Mouse (Mus musculus) lung, embryonic 16.5 days (tissue): ENCODE results near the gene Eif5a. TPM values are rescaled to one million over a fixed set of nuclear protein-coding genes. Genes with fewer than 3 reads are reported as not detected.

Source experiments
- ATAC-seq: fragments of 200-750 bp; cut with Nextera tagmentation; 2 replicates; pipeline ENCODE4 v1.8.0; 2017; ENCODE audit warnings: low read depth, mild to moderate bottlenecking, moderate library complexity
- H3K27ac ChIP-seq: fragments of 300-500 bp; sonication (generic); 2 replicates; pipeline ENCODE4 v1.5.1; 2014; ENCODE audit warnings: mild to moderate bottlenecking, control low read depth, low read length
- H3K27me3 ChIP-seq: fragments of 300-500 bp; sonication (generic); 2 replicates; pipeline ENCODE4 v1.6.1; 2014; ENCODE audit warnings: low read depth, low read length, mixed read lengths; ENCODE audit not compliant: control insufficient read depth, insufficient read depth
- H3K36me3 ChIP-seq: fragments of 300-500 bp; sonication (generic); 2 replicates; pipeline ENCODE4 v1.6.1; 2014; ENCODE audit warnings: low read length; ENCODE audit not compliant: control insufficient read depth, insufficient read depth
- H3K4me1 ChIP-seq: fragments of 300-500 bp; sonication (generic); replicated peaks from 2 replicates; pipeline ENCODE4 v1.6.1; 2014; ENCODE audit warnings: low read length, mixed read lengths; ENCODE audit not compliant: control insufficient read depth, insufficient read depth
- H3K4me2 ChIP-seq: fragments of 300-500 bp; sonication (generic); 2 replicates; pipeline ENCODE4 v1.6.1; 2014; ENCODE audit warnings: low read depth, low read length, control low read depth
- H3K4me3 ChIP-seq: fragments of 300-500 bp; sonication (generic); 2 replicates; pipeline ENCODE4 v1.5.1; 2014; ENCODE audit warnings: mild to moderate bottlenecking, low read length, control low read depth
- H3K9ac ChIP-seq: fragments of 300-500 bp; sonication (generic); 2 replicates; pipeline ENCODE4 v1.6.1; 2014; ENCODE audit warnings: low read length, control low read depth
- H3K9me3 ChIP-seq: fragments of 300-500 bp; sonication (generic); 2 replicates; pipeline ENCODE4 v1.6.1; 2016; ENCODE audit warnings: low read length; ENCODE audit not compliant: control insufficient read depth
- WGBS: fragments of 180-500 bp; shearing (Covaris S2); extraction: QIAGEN DNeasy Blood & Tissue Kit; methylation state at CpG from one replicate; pipeline ENCODE4 v1.1.7; 2014; 5-methylcytosine and 5-hydroxymethylcytosine counted together
- polyA plus RNA-seq: library from polyadenylated mRNA; unstranded; fragments of >200 nt; fragmentation: Nextera tagmentation; extraction: Ambion mirVana; gene quantifications from 2 replicates; pipeline ENCODE4 v1.2.1, GENCODE M21; 2015

Gene Eif5a
- polyA plus RNA-seq, 1 experiment from 2014 or later, result 1,410 TPM

DNA sequence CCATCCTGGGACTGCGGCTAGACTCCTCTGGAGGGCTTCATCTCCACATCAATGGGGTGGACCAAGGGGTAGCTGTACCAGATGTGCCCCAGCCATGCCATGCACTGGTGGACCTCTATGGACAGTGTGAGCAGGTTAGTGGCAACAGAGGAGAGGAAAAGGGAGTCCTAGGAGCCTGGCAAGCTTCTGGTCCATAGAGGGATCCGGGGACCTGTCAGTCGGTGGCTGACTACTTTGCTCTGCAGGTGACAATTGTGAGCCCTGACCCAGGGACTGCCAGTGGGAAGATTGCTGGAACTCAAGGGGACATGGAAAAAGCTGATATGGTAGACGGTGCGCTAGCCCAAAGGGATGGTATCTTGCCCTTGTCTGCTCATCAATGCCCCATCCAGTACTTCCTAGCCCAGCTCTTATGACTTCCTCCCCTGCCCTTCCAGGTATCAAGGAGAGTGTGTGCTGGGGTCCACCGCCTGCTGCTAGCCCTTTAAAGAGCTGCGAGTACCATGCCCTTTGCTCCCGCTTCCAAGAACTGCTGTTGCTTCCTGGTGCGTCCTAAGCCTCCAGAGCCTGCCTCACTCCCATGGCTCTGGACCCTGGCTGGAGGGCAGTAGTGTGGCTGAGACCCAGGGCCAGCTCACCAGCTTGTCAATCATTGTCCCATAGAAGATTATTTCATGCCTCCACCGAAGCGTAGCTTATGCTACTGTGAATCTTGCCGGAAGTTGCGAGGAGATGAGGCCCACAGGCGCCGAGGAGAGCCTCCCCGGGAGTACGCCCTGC is 10.8 kb downstream of the Eif5a start:
- Histone ChIP-seq H3K9ac (no peak overlapping the region), H3K27me3 (no peaks in the 10 kb centered on the region), H3K27ac (no peak overlapping the region), H3K9me3 (no peaks in the 10 kb centered on the region), H3K4me2 (no peak overlapping the region), H3K4me3 (no peak overlapping the region), H3K4me1 (peaks cover 21% of the 10 kb centered on the region), H3K36me3 (peaks cover 75% of the 10 kb centered on the region)
- 91% methylated on average over 17 of the region's 17 CpGs for WGBS
- ATAC-seq, result no peak

DNA sequence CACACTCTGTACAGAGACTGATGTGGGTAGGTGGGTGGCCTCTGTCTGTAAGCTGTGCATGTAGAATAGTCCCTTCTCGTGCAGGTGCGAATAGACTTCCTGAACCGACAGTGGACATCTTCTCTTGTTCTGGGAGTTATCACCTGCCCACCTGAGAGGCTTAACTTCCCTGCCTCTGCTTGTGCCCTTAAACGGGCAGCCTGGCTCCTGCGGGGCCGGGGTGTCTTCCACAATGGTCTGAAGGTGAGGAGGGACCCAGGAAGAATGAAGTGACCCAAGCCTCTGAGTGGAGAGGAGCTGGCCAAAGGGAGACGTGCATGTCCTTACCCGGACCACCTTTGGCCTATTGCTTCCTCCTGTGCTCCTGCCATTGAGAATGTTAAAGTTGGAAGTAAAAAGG is 11.6 kb downstream of the Eif5a start:
- H3K27ac ChIP-seq, result no peak overlapping the region
- no peak for ATAC-seq
- 88% methylated on average over 8 of the region's 8 CpGs for WGBS
- no peaks in the 10 kb centered on the region for H3K27me3 ChIP-seq
- no peaks in the 10 kb centered on the region for H3K9me3 ChIP-seq
- H3K4me3 ChIP-seq, result no peak overlapping the region
- peaks cover 74% of the 10 kb centered on the region for H3K36me3 ChIP-seq
- H3K4me2 ChIP-seq, result no peak overlapping the region
- H3K9ac ChIP-seq, result no peak overlapping the region
- peaks cover 15% of the 10 kb centered on the region for H3K4me1 ChIP-seq

DNA sequence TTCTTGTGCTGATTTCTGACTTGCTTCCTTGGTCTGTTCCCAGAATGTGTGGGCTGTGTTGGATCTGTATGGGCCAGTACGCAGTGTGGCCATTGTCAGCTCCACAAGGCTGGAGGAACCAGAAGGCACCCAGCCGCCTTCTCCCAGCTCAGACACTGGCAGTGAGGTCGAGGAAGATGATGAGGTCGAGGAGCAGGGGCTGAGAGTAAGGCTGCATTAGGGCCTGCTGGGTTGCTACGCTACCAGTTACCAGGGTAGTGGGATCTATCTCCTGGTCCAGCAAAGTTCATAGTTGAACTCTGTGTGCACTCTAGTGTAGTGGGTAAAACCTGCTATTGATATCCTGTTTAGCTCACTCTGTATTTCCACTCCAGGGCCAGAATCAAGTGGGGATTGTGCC is 12.6 kb downstream of the Eif5a start:
- H3K4me2 ChIP-seq, result no peak overlapping the region
- H3K9me3 ChIP-seq, result no peaks in the 10 kb centered on the region
- WGBS, result 93% methylated on average over 5 of the region's 5 CpGs
- H3K27me3 ChIP-seq, result no peaks in the 10 kb centered on the region
- peaks cover 7% of the 10 kb centered on the region for H3K4me1 ChIP-seq
- H3K27ac ChIP-seq, result no peak overlapping the region
- ATAC-seq, result no peak
- no peak overlapping the region for H3K4me3 ChIP-seq
- peaks cover 74% of the 10 kb centered on the region for H3K36me3 ChIP-seq
- no peak overlapping the region for H3K9ac ChIP-seq

DNA sequence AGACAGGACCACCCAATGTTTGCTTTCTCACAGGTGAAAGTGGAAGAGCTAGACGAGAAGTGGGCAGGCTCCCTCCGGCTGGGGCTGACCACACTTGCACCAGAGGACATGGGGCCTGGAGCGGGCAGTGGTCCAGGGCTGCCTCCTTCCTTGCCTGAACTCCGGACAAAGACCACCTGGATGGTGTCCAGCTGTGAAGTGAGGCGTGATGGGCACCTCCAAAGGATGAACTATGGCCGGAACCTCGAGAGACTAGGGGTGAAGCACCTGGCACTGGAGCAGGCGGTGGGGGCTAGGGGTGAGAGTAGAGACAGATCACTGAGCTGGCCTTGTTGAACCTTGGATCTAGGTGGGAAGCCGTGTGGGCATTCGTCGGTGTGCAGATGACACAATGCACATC is 13.1 kb downstream of the Eif5a start:
- WGBS, result 88% methylated on average over 11 of the region's 11 CpGs

DNA sequence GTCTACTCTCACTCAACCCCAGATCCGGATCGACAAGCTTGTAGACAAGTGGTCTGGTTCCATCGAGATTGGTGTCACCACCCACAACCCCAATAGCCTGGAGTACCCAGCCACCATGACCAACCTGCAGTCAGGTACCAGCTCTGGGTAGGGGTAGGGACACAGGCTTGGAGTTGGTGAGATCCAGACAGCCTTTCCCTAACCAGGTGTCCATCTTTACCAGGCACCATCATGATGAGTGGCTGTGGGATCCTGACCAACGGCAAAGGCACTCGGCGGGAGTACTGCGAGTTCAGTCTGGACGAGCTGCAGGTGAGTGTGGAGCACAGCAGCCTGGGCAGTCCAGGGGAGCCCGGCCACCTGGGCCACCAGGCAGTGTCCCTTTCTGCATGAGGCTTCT is 17.4 kb downstream of the Eif5a start:
- no peak overlapping the region for H3K9ac ChIP-seq
- no peaks in the 10 kb centered on the region for H3K9me3 ChIP-seq
- no peak overlapping the region for H3K27ac ChIP-seq
- H3K4me2 ChIP-seq, result no peak overlapping the region
- H3K4me1 ChIP-seq, result peaks cover 17% of the 10 kb centered on the region
- no peak overlapping the region for H3K4me3 ChIP-seq
- no peaks in the 10 kb centered on the region for H3K27me3 ChIP-seq
- 87% methylated on average over 9 of the region's 9 CpGs for WGBS
- no peak for ATAC-seq
- peaks cover 47% of the 10 kb centered on the region for H3K36me3 ChIP-seq

More for the DNA sequence above, 13.1 kb downstream of the Eif5a start:
- ATAC-seq, result no peak
- H3K36me3 ChIP-seq, result peaks cover 78% of the 10 kb centered on the region
- H3K4me3 ChIP-seq, result no peak overlapping the region
- H3K27me3 ChIP-seq, result no peaks in the 10 kb centered on the region
- no peak overlapping the region for H3K9ac ChIP-seq
- no peaks in the 10 kb centered on the region for H3K9me3 ChIP-seq
- H3K4me1 ChIP-seq, result peaks cover 7% of the 10 kb centered on the region
- H3K27ac ChIP-seq, result no peak overlapping the region
- no peak overlapping the region for H3K4me2 ChIP-seq

DNA sequence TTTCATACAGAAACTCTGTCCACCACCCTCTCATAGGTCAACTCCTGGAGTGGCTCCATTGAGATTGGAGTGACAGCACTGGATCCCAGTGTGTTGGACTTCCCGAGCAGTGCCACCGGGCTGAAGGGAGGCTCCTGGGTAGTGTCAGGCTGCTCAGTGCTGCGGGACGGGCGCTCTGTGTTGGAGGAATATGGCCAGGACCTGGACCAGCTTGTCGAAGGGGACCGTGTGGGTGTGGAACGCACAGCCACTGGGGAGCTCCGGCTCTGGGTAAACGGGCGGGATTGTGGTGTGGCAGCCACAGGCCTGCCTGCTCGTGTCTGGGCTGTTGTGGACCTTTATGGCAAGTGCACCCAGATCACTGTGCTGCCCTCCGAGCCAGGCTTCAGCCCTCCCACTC is 18.8 kb downstream of the Eif5a start:
- no peak overlapping the region for H3K27ac ChIP-seq
- H3K36me3 ChIP-seq, result peaks cover 35% of the 10 kb centered on the region
- H3K9me3 ChIP-seq, result no peaks in the 10 kb centered on the region
- peak overlapping the region; percentile 99 for H3K4me2 ChIP-seq
- ATAC-seq, result no peak
- H3K9ac ChIP-seq, result peak overlapping the region; percentile 90
- H3K4me3 ChIP-seq, result peak overlapping the region; percentile 81
- H3K4me1 ChIP-seq, result peaks cover 19% of the 10 kb centered on the region
- no peaks in the 10 kb centered on the region for H3K27me3 ChIP-seq
- 78% methylated on average over 9 of the region's 13 CpGs for WGBS

DNA sequence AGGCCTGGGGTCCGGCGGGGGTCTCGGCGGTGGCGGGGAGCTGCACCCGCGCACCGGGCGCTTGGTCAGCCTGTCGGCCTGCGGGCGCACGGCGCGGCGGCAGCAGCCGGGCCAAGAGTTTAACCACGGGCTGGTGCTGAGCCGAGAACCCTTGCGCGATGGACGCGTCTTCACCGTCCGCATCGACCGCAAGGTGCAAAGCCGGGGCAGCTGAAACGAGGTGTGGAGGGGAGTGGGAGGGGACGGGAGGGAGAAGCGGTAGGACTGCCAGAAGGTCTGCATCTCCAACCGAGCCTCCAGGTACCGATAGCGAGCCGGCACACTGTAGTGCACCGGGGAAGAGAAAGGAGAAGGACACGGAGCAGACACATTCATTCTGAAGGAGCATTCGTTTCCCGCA is 19.8 kb downstream of the Eif5a start:
- ATAC-seq, result peak; percentile 0; the same call in 1 of the 2 replicates
- peaks cover 25% of the 10 kb centered on the region for H3K36me3 ChIP-seq
- peak overlapping the region; percentile 90 for H3K9ac ChIP-seq
- peak overlapping the region; percentile 99 for H3K27ac ChIP-seq
- peak overlapping the region; percentile 81 for H3K4me3 ChIP-seq
- peak overlapping the region; percentile 99 for H3K4me2 ChIP-seq
- WGBS, result under 1% methylated on average over 34 of the region's 39 CpGs
- H3K4me1 ChIP-seq, result peaks cover 19% of the 10 kb centered on the region
- no peaks in the 10 kb centered on the region for H3K9me3 ChIP-seq
- no peaks in the 10 kb centered on the region for H3K27me3 ChIP-seq

DNA sequence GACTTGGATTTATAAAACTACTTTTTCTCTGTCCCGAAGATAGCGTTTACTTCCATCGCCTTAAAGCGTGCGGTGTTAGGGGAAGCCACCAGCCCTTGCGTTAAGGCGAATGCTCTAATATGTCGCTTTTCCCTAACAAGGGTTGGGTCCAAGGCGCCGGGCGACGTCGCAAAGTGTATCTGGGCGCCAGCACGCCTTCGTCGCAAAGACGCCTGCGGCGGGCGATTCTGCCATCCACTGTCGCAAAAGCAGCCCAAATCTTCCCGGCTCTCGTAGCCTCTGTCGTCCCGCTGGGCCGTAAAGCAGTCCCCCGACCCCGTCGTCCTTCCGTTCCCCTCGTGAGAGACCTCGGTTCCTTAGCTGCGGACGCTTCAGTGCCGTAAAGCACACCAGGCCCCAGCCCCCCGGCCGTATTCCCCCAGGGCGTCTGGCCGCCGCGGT is 20.3 kb downstream of the Eif5a start:
- Histone ChIP-seq H3K4me3 (peak overlapping the region; percentile 81), H3K9ac (peak overlapping the region; percentile 90), H3K27me3 (no peaks in the 10 kb centered on the region), H3K27ac (peak overlapping the region; percentile 99), H3K4me1 (peaks cover 19% of the 10 kb centered on the region), H3K4me2 (peak overlapping the region; percentile 99), H3K36me3 (peaks cover 20% of the 10 kb centered on the region), H3K9me3 (no peaks in the 10 kb centered on the region)
- whole genome bisulfite sequencing, result under 1% methylated on average over 42 of the region's 42 CpGs
- ATAC-seq, result peak; percentile 89

DNA sequence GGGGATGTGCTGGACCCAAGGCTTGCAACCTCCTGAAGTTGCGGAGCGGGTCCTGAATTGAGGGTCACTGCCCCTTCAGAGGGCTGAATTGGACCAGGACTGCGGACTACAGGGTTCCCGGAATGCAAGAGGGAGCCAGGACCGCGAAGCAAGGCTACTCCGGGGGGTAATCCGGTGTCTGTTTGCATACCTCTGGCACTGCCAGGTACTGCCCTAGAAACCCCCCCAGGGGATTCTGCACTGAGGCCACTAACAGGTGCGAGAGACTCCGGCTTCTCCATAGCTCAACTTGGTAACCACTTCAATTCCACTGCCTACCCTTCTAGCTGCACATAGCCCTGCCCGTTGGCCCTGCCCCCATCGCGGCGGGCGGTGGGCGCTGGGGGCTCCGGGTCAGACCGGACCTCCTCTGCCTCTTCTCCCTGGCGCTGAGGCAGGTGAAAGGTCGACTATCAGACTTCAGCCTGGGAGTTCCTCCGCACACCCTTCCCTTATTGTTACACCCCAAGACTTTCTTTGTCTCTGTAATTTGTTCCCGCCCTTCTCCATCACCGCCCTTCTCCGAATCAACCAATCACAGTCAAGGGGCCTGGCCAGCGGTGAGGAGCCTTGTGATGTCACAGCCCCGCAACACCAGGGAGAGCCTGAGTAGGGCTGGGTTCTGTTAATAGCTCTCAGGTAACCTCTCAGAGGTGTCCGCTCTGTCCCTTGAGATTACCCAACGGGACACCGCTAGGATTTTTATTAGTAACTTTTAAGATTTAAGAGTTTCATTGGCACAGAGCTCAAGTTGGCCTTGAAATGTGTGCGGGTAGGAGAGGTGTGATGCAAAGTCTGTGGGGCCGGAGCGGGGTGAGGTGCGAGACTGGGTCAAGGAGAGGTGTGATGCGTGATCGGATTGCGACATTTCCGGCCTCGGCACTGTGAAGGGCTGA is 21.0 kb downstream of the Eif5a start, which contains the start of the genes 2810408A11Rik and Neurl4:
TSS of gene 2810408A11Rik (minus strand) at position 517 of the 935 bp plus-strand sequence.
TSS of gene Neurl4 (plus strand) at position 602 of the 935 bp plus-strand sequence.
- peaks cover 13% of the 10 kb centered on the region for H3K36me3 ChIP-seq
- H3K9me3 ChIP-seq, result no peaks in the 10 kb centered on the region
- WGBS, result 0% methylated on average over 38 of the region's 38 CpGs
- ATAC-seq, result peak; percentile 95
- H3K4me2 ChIP-seq, result peak within 1 kb of the TSS; percentile 99
- peak within 1 kb of the TSS; percentile 99 for H3K27ac ChIP-seq
- H3K4me1 ChIP-seq, result peaks cover 19% of the 10 kb centered on the region
- H3K9ac ChIP-seq, result peak within 1 kb of the TSS; percentile 95
- H3K4me3 ChIP-seq, result peak within 1 kb of the TSS; percentile 81
- no peaks in the 10 kb centered on the region for H3K27me3 ChIP-seq
